Mouse (Mus musculus): ENCODE data around the gene Gypa. TPM values are rescaled to one million over a fixed set of nuclear protein-coding genes. Genes with fewer than 3 reads are reported as not detected.

Gypa gene
- polyA plus RNA-seq, 1 experiment = 0.08 TPM

GRCm38 (mm10) chr8:80479129-80479528 lies 14.5 kb upstream of the Gypa start:
- Histone ChIP-seq H3K4me1 (ENCODE audit: control insufficient read depth, insufficient read depth, low read length) (no peaks in the 10 kb centered on the region), H3K4me3 (ENCODE audit: insufficient read depth, low read depth, low read length) (no peak overlapping the region), H3K27me3 (replicated peaks; ENCODE audit: control insufficient read depth, insufficient read depth, low read length) (no peaks in the 10 kb centered on the region), H3K27ac (ENCODE audit: insufficient read depth, low read depth, low read length) (no peak overlapping the region), H3K36me3 (ENCODE audit: control insufficient read depth, insufficient read depth, low read length) (no peaks in the 10 kb centered on the region)
- TF ChIP-seq POLR2A (IDR thresholded peaks at IDR 0.05; ENCODE audit: low read depth, low read length) (no peak), CTCF (conservative IDR thresholded peaks at IDR 0.05; ENCODE audit: insufficient read depth, insufficient read length, low read depth, low read length) (no peak)
- DNase-seq = no peak
- 48% methylated on average over 1 of the region's 1 CpGs for WGBS

GRCm38 (mm10) chr8:80482173-80482572 lies 11.4 kb upstream of the Gypa start:
- Histone ChIP-seq H3K4me1 (ENCODE audit: control insufficient read depth, insufficient read depth, low read length) (no peaks in the 10 kb centered on the region), H3K4me3 (ENCODE audit: insufficient read depth, low read depth, low read length) (no peak overlapping the region), H3K36me3 (ENCODE audit: control insufficient read depth, insufficient read depth, low read length) (no peaks in the 10 kb centered on the region), H3K27ac (ENCODE audit: insufficient read depth, low read depth, low read length) (no peak overlapping the region), H3K27me3 (replicated peaks; ENCODE audit: control insufficient read depth, insufficient read depth, low read length) (no peaks in the 10 kb centered on the region)
- DNase-seq = peak; percentile 14
- 59% methylated on average over 6 of the region's 6 CpGs for WGBS
- TF ChIP-seq CTCF (conservative IDR thresholded peaks at IDR 0.05; ENCODE audit: insufficient read depth, insufficient read length, low read depth, low read length) (no peak), POLR2A (IDR thresholded peaks at IDR 0.05; ENCODE audit: low read depth, low read length) (no peak)

- Histone ChIP-seq H3K4me3 (ENCODE audit: insufficient read depth, low read depth, low read length) (no peak overlapping the region), H3K27ac (ENCODE audit: insufficient read depth, low read depth, low read length) (no peak overlapping the region), H3K27me3 (replicated peaks; ENCODE audit: control insufficient read depth, insufficient read depth, low read length) (no peaks in the 10 kb centered on the region), H3K36me3 (ENCODE audit: control insufficient read depth, insufficient read depth, low read length) (no peaks in the 10 kb centered on the region), H3K4me1 (ENCODE audit: control insufficient read depth, insufficient read depth, low read length) (no peaks in the 10 kb centered on the region)
- TF ChIP-seq POLR2A (IDR thresholded peaks at IDR 0.05; ENCODE audit: low read depth, low read length) = no peak
- TF ChIP-seq CTCF (conservative IDR thresholded peaks at IDR 0.05; ENCODE audit: insufficient read depth, insufficient read length, low read depth, low read length) = no peak
- DNase-seq = peak; percentile 33
- 22% methylated on average over 16 of the region's 16 CpGs for WGBS
Observed at GRCm38 (mm10) chr8:80482822-80483774, 10.5 kb upstream of the Gypa start.

GRCm38 (mm10) chr8:80491562-80491961 lies 2.0 kb upstream of the Gypa start:
- DNase-seq = no peak
- Histone ChIP-seq H3K36me3 (ENCODE audit: control insufficient read depth, insufficient read depth, low read length) (no peaks in the 10 kb centered on the region), H3K27me3 (replicated peaks; ENCODE audit: control insufficient read depth, insufficient read depth, low read length) (no peaks in the 10 kb centered on the region), H3K4me3 (ENCODE audit: insufficient read depth, low read depth, low read length) (no peak overlapping the region), H3K27ac (ENCODE audit: insufficient read depth, low read depth, low read length) (no peak overlapping the region), H3K4me1 (ENCODE audit: control insufficient read depth, insufficient read depth, low read length) (no peaks in the 10 kb centered on the region)
- 47% methylated on average over 1 of the region's 1 CpGs for WGBS
- TF ChIP-seq CTCF (conservative IDR thresholded peaks at IDR 0.05; ENCODE audit: insufficient read depth, insufficient read length, low read depth, low read length) = no peak
- no peak for TF ChIP-seq POLR2A (IDR thresholded peaks at IDR 0.05; ENCODE audit: low read depth, low read length)

GRCm38 (mm10) chr8:80492987-80493441 lies 567 bp upstream of the Gypa start:
- Histone ChIP-seq H3K27ac (ENCODE audit: insufficient read depth, low read depth, low read length) (no peak overlapping the region), H3K4me3 (ENCODE audit: insufficient read depth, low read depth, low read length) (peak overlapping the region; percentile 57), H3K4me1 (ENCODE audit: control insufficient read depth, insufficient read depth, low read length) (no peaks in the 10 kb centered on the region), H3K36me3 (ENCODE audit: control insufficient read depth, insufficient read depth, low read length) (no peaks in the 10 kb centered on the region), H3K27me3 (replicated peaks; ENCODE audit: control insufficient read depth, insufficient read depth, low read length) (no peaks in the 10 kb centered on the region)
- 0% methylated on average over 16 of the region's 16 CpGs for WGBS
- TF ChIP-seq POLR2A (IDR thresholded peaks at IDR 0.05; ENCODE audit: low read depth, low read length) = no peak
- TF ChIP-seq CTCF (conservative IDR thresholded peaks at IDR 0.05; ENCODE audit: insufficient read depth, insufficient read length, low read depth, low read length) = peak; percentile 60
- DNase-seq = peak; percentile 50

GRCm38 (mm10) chr8:80494346-80494660 lies 722 bp downstream of the Gypa start:
- no peak overlapping the region for H3K27ac ChIP-seq (ENCODE audit: insufficient read depth, low read depth, low read length)
- H3K27me3 ChIP-seq (replicated peaks; ENCODE audit: control insufficient read depth, insufficient read depth, low read length) = no peaks in the 10 kb centered on the region
- no peaks in the 10 kb centered on the region for H3K36me3 ChIP-seq (ENCODE audit: control insufficient read depth, insufficient read depth, low read length)
- no peak for DNase-seq
- H3K4me1 ChIP-seq (ENCODE audit: control insufficient read depth, insufficient read depth, low read length) = no peaks in the 10 kb centered on the region
- 71% methylated on average over 2 of the region's 2 CpGs for WGBS
- no peak for TF ChIP-seq CTCF (conservative IDR thresholded peaks at IDR 0.05; ENCODE audit: insufficient read depth, insufficient read length, low read depth, low read length)
- TF ChIP-seq POLR2A (IDR thresholded peaks at IDR 0.05; ENCODE audit: low read depth, low read length) = no peak
- H3K4me3 ChIP-seq (ENCODE audit: insufficient read depth, low read depth, low read length) = no peak overlapping the region

- no peak for DNase-seq
- Histone ChIP-seq H3K27me3 (replicated peaks; ENCODE audit: control insufficient read depth, insufficient read depth, low read length) (no peaks in the 10 kb centered on the region), H3K27ac (ENCODE audit: insufficient read depth, low read depth, low read length) (no peak overlapping the region), H3K4me3 (ENCODE audit: insufficient read depth, low read depth, low read length) (no peak overlapping the region), H3K4me1 (ENCODE audit: control insufficient read depth, insufficient read depth, low read length) (no peaks in the 10 kb centered on the region), H3K36me3 (ENCODE audit: control insufficient read depth, insufficient read depth, low read length) (no peaks in the 10 kb centered on the region)
- TF ChIP-seq POLR2A (IDR thresholded peaks at IDR 0.05; ENCODE audit: low read depth, low read length) = no peak
- TF ChIP-seq CTCF (conservative IDR thresholded peaks at IDR 0.05; ENCODE audit: insufficient read depth, insufficient read length, low read depth, low read length) = no peak
- 90% methylated on average over 5 of the region's 5 CpGs for WGBS
Observed at GRCm38 (mm10) chr8:80494819-80495218, 1.2 kb downstream of the Gypa start.
